Mouse (Mus musculus): ENCODE results near the gene Prrt2.
A peak's percentile ranks its signal among the peaks of the same experiment; 100 is the strongest.

GRCm38 (mm10) chr7:127020901-127021562 is at the start of gene Prrt2, which contains the start of gene Gm42742:
- TF ChIP-seq CTCF (IDR thresholded peaks at IDR 0.05; ENCODE audit: borderline replicate concordance, insufficient read depth, low read depth, low read length) (no peak), POLR2A (IDR thresholded peaks at IDR 0.05; ENCODE audit: borderline replicate concordance, insufficient read depth, low read length) (peak; percentile 39; the same call in 1 of the 2 replicates)

Measured in cerebellum, adult 2 months (tissue).